Mouse (Mus musculus) erythroblast, embryonic 14.5 days (primary cell): ENCODE measurements around the gene Lyrm7.

Experiments
- GATA1 ChIP-seq: IDR thresholded peaks from 2 replicates; pipeline ENCODE4 v1.6.1; 2012; ENCODE audit warnings: low read length, inconsistent platforms, mixed read lengths
- TAL1 ChIP-seq: IDR thresholded peaks from 3 replicates; pipeline ENCODE4 v1.6.1; 2012; ENCODE audit warnings: low read length, inconsistent platforms, mixed read lengths

- no peak for TF ChIP-seq TAL1
- TF ChIP-seq GATA1, result no peak
Measured at GRCm38 (mm10) chr11:54840891-54841290, 19.8 kb downstream of the Lyrm7 start.
